Mouse (Mus musculus) gastrocnemius, adult 8-10 months (tissue): ENCODE results near the gene Jarid2. TPM values are rescaled to one million over a fixed set of nuclear protein-coding genes. Genes with fewer than 3 reads are reported as not detected.
"Not testable (repeated sequence)": the region's sequence is repeated elsewhere in the genome, so short reads cannot be mapped to it uniquely, and the experiment has no call there.

ENCODE experiments used
- DNase-seq, 2 experiments: peaks; one replicate each; pipeline ENCODE4 v3.0.0; 2022; ENCODE audit warnings: low spot score in 2 of 2
- total RNA-seq, 4 experiments: library from RNA; stranded (reverse); gene quantifications; 2 replicates each; pipeline ENCODE4 v1.2.4; 2022

The Jarid2 gene
- total RNA-seq = 10 to 100 TPM; 19.1 to 26.3 (median 21.0) TPM

GRCm38 (mm10) chr13:44729424-44729971 is at the start of gene Jarid2:
Gene Jarid2 (plus strand): TSS chr13:44729474.
- DNase-seq = peak in 1 of 2 experiments; percentile 18

- no peak for DNase-seq
Observed at GRCm38 (mm10) chr13:44681051-44681450, 48.2 kb upstream of the Jarid2 start.

GRCm38 (mm10) chr13:44688140-44688539 is 41.1 kb upstream of the Jarid2 start:
- no peak for DNase-seq

GRCm38 (mm10) chr13:44697628-44698027 is 31.6 kb upstream of the Jarid2 start:
- no peak for DNase-seq

- DNase-seq = no peak
Observed at GRCm38 (mm10) chr13:44704036-44704801, 25.1 kb upstream of the Jarid2 start.

GRCm38 (mm10) chr13:44705031-44705742 is 24.1 kb upstream of the Jarid2 start:
- DNase-seq = no peak

- DNase-seq = no peak
Observed at GRCm38 (mm10) chr13:44705743-44706044, 23.6 kb upstream of the Jarid2 start.

GRCm38 (mm10) chr13:44706206-44706915 is 22.9 kb upstream of the Jarid2 start:
- DNase-seq = no peak

GRCm38 (mm10) chr13:44707176-44707575 is 22.1 kb upstream of the Jarid2 start:
- no peak for DNase-seq

- no peak for DNase-seq
Observed at GRCm38 (mm10) chr13:44708336-44709017, 20.8 kb upstream of the Jarid2 start.

GRCm38 (mm10) chr13:44709747-44710480 is 19.4 kb upstream of the Jarid2 start:
- no peak for DNase-seq

- DNase-seq = no peak
Observed at GRCm38 (mm10) chr13:44711062-44711461, 18.2 kb upstream of the Jarid2 start.

GRCm38 (mm10) chr13:44711882-44712281 is 17.4 kb upstream of the Jarid2 start:
- DNase-seq = no peak

GRCm38 (mm10) chr13:44715187-44715885 is 13.9 kb upstream of the Jarid2 start:
- DNase-seq = no peak

GRCm38 (mm10) chr13:44717838-44718237 is 11.4 kb upstream of the Jarid2 start:
- no peak for DNase-seq

GRCm38 (mm10) chr13:44718465-44718864 is 10.8 kb upstream of the Jarid2 start:
- not testable (repeated sequence) for DNase-seq

- DNase-seq = no peak
Observed at GRCm38 (mm10) chr13:44720094-44720493, 9.2 kb upstream of the Jarid2 start.

- no peak for DNase-seq
Observed at GRCm38 (mm10) chr13:44721891-44722547, 7.3 kb upstream of the Jarid2 start.

GRCm38 (mm10) chr13:44723522-44723921 is 5.8 kb upstream of the Jarid2 start:
- not testable (repeated sequence) for DNase-seq
